ENCODE assay signal across 25 mouse cellular contexts in genomic region chr3:38571224-38571623, GRCm38 (mm10).
DNase-seq lines count a peak whose midpoint lies in the region; ATAC-seq lines count a peak whose summit lies in the region.
"Had no signal": no experiment of that assay in that cellular context is flagged by ENCODE, and none has a peak within 500 bp of the region (broad histone marks: within the 10 kb centered on the region; RNA-seq: fewer than 3 reads in every experiment).

No protein-coding gene starts in this region.

- no peaks in the 10 kb centered on the region for H3K36me3 ChIP-seq in lung, embryonic 16.5 days (ENCODE audit: control insufficient read depth, insufficient read depth, low read length)
- H3K36me3 ChIP-seq: forebrain, embryonic 10.5 days; G1E; heart, embryonic 10.5 days; hindbrain, embryonic 10.5 days; hindbrain, embryonic 13.5 days; intestine, embryonic 15.5 days had no signal

- intact Hi-C loops in heart, postnatal 10 days (cut with DNase I), result no loop called here

- H3K27me3 ChIP-seq in lung, embryonic 16.5 days (ENCODE audit: control insufficient read depth, insufficient read depth, low read depth, low read length), result no peaks in the 10 kb centered on the region
- H3K27me3 ChIP-seq: forebrain, embryonic 13.5 days; hindbrain, embryonic 13.5 days; intestine, embryonic 15.5 days; Patski had no signal

- WGBS in lung, embryonic 16.5 days, result 81% methylated on average over 4 of the region's 4 CpGs

- no peak overlapping the region for H3K9ac ChIP-seq in lung, embryonic 16.5 days (ENCODE audit: low read length)
- H3K9ac ChIP-seq: forebrain, embryonic 13.5 days; hindbrain, embryonic 13.5 days; intestine, embryonic 15.5 days had no signal

- no peak for ATAC-seq in lung, embryonic 16.5 days (ENCODE audit: low read depth)
- ATAC-seq in common myeloid progenitor, adult 5-6 weeks (replicated peaks; ENCODE audit: low read depth, poor library complexity, severe bottlenecking), result peak; percentile 50
- peak; percentile 38 for ATAC-seq in megakaryocyte progenitor cell, adult 5-6 weeks (replicated peaks; ENCODE audit: poor library complexity)
- no peak for ATAC-seq in cerebellum, adult (ENCODE audit: insufficient number of reproducible peaks, low FRiP score, low TSS enrichment)
- ATAC-seq: forebrain, embryonic 13.5 days; forebrain, embryonic 16.5 days; hindbrain, embryonic 16.5 days; intestine, embryonic 15.5 days; Patski had no signal

- H3K4me2 ChIP-seq in lung, embryonic 16.5 days (ENCODE audit: low read depth, low read length), result no peak overlapping the region
- H3K4me2 ChIP-seq: forebrain, embryonic 13.5 days; hindbrain, embryonic 13.5 days; intestine, embryonic 15.5 days had no signal

- no peak for DNase-seq in lung, postnatal 25 days (ENCODE audit: low spot score)
- DNase-seq in heart, postnatal 10 days, result no peak
- DNase-seq: adrenal gland, adult 2 months; adrenal gland, postnatal 14 days; cerebellum, adult 11-12 months; cerebellum, adult 8-10 months; cerebellum, postnatal 10 days; cerebellum, postnatal 36 days; gastrocnemius, postnatal 10 days; heart, adult 2 months; heart, postnatal 36 days had no signal

- no peak overlapping the region for H3K4me3 ChIP-seq in lung, embryonic 16.5 days (ENCODE audit: low read length)
- H3K4me3 ChIP-seq: forebrain, embryonic 10.5 days; forebrain, embryonic 13.5 days; heart, adult 2 months; heart, embryonic 10.5 days; hindbrain, embryonic 10.5 days; hindbrain, embryonic 13.5 days; intestine, embryonic 15.5 days had no signal

- 0 out of 2 replicates have a peak, but pooled peaks cover 8% of the 10 kb centered on the region for H3K4me1 ChIP-seq in lung, embryonic 16.5 days (replicated peaks; ENCODE audit: control insufficient read depth, insufficient read depth, low read length)
- H3K4me1 ChIP-seq: intestine, embryonic 15.5 days had no signal

- peak overlapping the region; percentile 80 for H3K27ac ChIP-seq in lung, embryonic 16.5 days (ENCODE audit: low read length)
- H3K27ac ChIP-seq: forebrain, embryonic 10.5 days; forebrain, embryonic 13.5 days; heart, adult 2 months; heart, embryonic 10.5 days; hindbrain, embryonic 10.5 days; hindbrain, embryonic 13.5 days; intestine, embryonic 15.5 days had no signal

- no peaks in the 10 kb centered on the region for H3K9me3 ChIP-seq in lung, embryonic 16.5 days (ENCODE audit: control insufficient read depth, low read length)
- H3K9me3 ChIP-seq: forebrain, embryonic 10.5 days; forebrain, embryonic 13.5 days; G1E; heart, embryonic 10.5 days; hindbrain, embryonic 10.5 days; hindbrain, embryonic 13.5 days; intestine, embryonic 15.5 days had no signal

Comparison
In these comparisons a context has a peak if more than half of its experiments do, and no peak if none do; other contexts are left out.
1. ATAC-seq: peak in common myeloid progenitor, adult 5-6 weeks (single experiment) and megakaryocyte progenitor cell, adult 5-6 weeks (single experiment); none in lung, embryonic 16.5 days (single experiment) and cerebellum, adult (single experiment).